Mouse (Mus musculus) midbrain, embryonic 13.5 days (tissue): ENCODE results near the gene Enpp3. TPM values are rescaled to one million over a fixed set of nuclear protein-coding genes. Genes with fewer than 3 reads are reported as not detected.
A peak's percentile ranks its signal among the peaks of the same experiment; 100 is the strongest.

Experiments used
- ATAC-seq: fragments of 200-750 bp; cut with Nextera tagmentation; 2 replicates; pipeline ENCODE4 v1.8.0; 2017; ENCODE audit warnings: mild to moderate bottlenecking, moderate TSS enrichment, moderate library complexity
- H3K27ac ChIP-seq: fragments of 300-500 bp; sonication (generic); 2 replicates; pipeline ENCODE4 v1.5.1; 2015; ENCODE audit warnings: inconsistent platforms, mild to moderate bottlenecking, moderate library complexity
- H3K27me3 ChIP-seq: fragments of 300-500 bp; sonication (generic); 2 replicates; pipeline ENCODE4 v1.6.1; 2015; ENCODE audit warnings: mild to moderate bottlenecking, inconsistent platforms
- H3K36me3 ChIP-seq: fragments of 300-500 bp; sonication (generic); 2 replicates; pipeline ENCODE4 v1.6.1; 2015; ENCODE audit warnings: mild to moderate bottlenecking, inconsistent platforms
- H3K4me1 ChIP-seq: fragments of 300-500 bp; sonication (generic); replicated peaks from 2 replicates; pipeline ENCODE4 v1.6.1; 2015; ENCODE audit warnings: inconsistent platforms
- H3K4me2 ChIP-seq: fragments of 300-500 bp; sonication (generic); replicated peaks from 2 replicates; pipeline ENCODE4 v1.6.1; 2015; ENCODE audit warnings: moderate library complexity, mild to moderate bottlenecking, inconsistent platforms
- H3K4me3 ChIP-seq: fragments of 300-500 bp; sonication (generic); replicated peaks from 2 replicates; pipeline ENCODE4 v1.5.1; 2015; ENCODE audit warnings: mild to moderate bottlenecking, inconsistent platforms
- H3K9ac ChIP-seq: fragments of 300-500 bp; sonication (generic); replicated peaks from 2 replicates; pipeline ENCODE4 v1.6.1; 2015; ENCODE audit warnings: mild to moderate bottlenecking, inconsistent platforms
- H3K9me3 ChIP-seq: fragments of 300-500 bp; sonication (generic); 2 replicates; pipeline ENCODE4 v1.6.1; 2016; ENCODE audit warnings: mild to moderate bottlenecking, inconsistent platforms
- WGBS: fragments of 180-500 bp; shearing (Covaris S2); methylation state at CpG from one replicate; pipeline ENCODE4 v1.1.7; 2015; 5-methylcytosine and 5-hydroxymethylcytosine counted together
- polyA plus RNA-seq: library from polyadenylated mRNA; unstranded; fragments of >200 nt; fragmentation: Nextera tagmentation; extraction: Ambion mirVana; gene quantifications from 2 replicates; pipeline ENCODE4 v1.2.1, GENCODE M21; 2015

The Enpp3 gene
- polyA plus RNA-seq: 3.4 and 4.0 TPM in 2 replicates

DNA sequence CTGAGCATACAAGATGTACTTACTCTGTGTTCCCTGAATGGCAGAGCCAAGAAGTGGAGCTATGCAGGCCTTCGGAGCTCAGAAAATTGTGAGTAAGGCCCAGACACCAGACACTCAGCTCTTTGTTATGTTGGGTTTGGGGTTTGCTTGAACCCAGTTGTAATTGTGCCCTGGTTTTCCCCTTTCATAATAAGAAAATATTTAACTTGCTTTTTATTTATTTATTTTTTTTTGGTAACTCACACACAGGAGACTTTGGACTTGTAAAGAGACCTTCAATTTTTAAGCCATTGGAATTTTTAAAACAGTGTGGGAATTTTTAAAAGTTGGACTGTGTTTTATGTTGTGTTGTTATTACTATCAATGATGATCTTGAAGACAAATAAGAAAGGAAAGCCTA is at the start of gene Enpp3:
Enpp3 (minus strand) TSS at position 148 of the 400 bp plus-strand sequence.
- H3K4me1 ChIP-seq: no peaks in the 10 kb centered on the region
- no peaks in the 10 kb centered on the region for H3K27me3 ChIP-seq
- H3K4me2 ChIP-seq: no peak within 1 kb of the TSS
- ATAC-seq: no peak
- WGBS: 100% methylated on average over 1 of the region's 1 CpGs
- no peak within 1 kb of the TSS for H3K9ac ChIP-seq
- H3K4me3 ChIP-seq: no peak within 1 kb of the TSS
- H3K27ac ChIP-seq: no peak within 1 kb of the TSS
- H3K9me3 ChIP-seq: no peaks in the 10 kb centered on the region
- no peaks in the 10 kb centered on the region for H3K36me3 ChIP-seq

DNA sequence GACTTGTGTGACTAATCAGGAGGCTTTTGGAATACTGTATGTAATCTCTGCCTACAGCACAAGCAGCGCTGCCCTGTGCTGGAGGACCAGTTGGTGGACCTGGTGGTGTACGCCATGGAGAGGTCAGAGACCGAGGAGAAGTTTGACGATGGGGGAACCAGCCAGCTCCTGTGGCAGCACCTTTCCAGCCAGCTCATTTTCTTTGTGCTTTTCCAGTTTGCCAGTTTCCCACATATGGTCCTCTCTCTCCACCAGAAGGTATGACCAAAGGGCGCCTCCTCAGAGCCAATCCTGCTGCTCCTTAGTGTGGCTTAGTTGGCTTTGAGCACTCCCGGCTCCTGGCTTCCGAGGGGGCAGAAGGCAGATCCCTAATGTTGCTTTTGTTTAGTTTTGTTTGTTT is 45.7 kb upstream of the Enpp3 start:
- Histone ChIP-seq H3K27ac (no peak overlapping the region), H3K4me2 (no peak overlapping the region), H3K36me3 (peaks cover 84% of the 10 kb centered on the region), H3K4me1 (no peaks in the 10 kb centered on the region), H3K9me3 (no peaks in the 10 kb centered on the region), H3K9ac (no peak overlapping the region), H3K4me3 (no peak overlapping the region), H3K27me3 (no peaks in the 10 kb centered on the region)
- no peak for ATAC-seq
- WGBS: 98% methylated on average over 7 of the region's 7 CpGs

DNA sequence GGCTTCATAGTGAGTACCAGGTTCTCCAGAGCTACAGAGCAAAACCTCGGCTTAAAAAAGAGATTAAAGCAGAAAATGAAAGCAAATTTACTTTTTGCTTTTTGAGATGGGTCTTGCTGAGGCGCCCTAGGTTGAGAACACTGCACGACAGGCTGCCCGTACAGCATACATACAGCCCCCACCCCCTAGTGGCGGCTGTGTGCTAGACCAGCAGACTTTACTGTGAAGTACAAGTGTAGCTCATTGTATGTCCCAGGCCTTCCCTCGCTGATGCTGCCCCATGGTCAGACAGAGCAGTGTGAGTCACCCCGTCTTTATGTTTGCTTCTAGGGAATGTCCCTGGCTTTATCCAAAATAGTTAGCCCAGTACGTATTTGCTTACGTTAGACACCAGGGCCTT is 43.4 kb upstream of the Enpp3 start:
- H3K9me3 ChIP-seq: no peaks in the 10 kb centered on the region
- H3K27ac ChIP-seq: no peak overlapping the region
- ATAC-seq: 0 out of 2 replicates have a peak, but pooled peaks have one; percentile 66
- H3K27me3 ChIP-seq: no peaks in the 10 kb centered on the region
- no peak overlapping the region for H3K4me3 ChIP-seq
- no peak overlapping the region for H3K4me2 ChIP-seq
- no peak overlapping the region for H3K9ac ChIP-seq
- no peaks in the 10 kb centered on the region for H3K4me1 ChIP-seq
- H3K36me3 ChIP-seq: peaks cover 86% of the 10 kb centered on the region
- 87% methylated on average over 9 of the region's 9 CpGs for WGBS

DNA sequence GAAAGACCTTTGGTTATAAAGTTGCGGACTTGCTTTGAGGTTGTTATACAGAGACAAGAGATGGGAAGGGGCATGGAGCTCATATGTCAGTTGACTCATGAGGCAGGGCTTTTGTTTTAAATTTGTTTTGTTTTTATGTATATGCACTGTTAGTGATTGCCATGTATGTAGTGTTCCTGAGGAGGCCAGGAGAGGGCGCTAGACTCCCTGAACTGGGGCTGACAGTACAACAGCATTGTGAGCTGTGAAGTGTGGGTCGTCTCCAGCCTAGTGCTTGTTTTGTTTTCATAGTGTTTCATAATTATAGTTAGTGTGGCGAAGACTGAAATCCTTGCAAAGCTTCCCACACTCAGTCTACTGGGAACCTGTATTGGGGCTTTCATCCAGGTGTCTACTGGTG is 31.0 kb upstream of the Enpp3 start:
- no peak for ATAC-seq
- Histone ChIP-seq H3K4me1 (peaks cover 3% of the 10 kb centered on the region), H3K36me3 (peaks cover 64% of the 10 kb centered on the region), H3K27ac (no peak overlapping the region), H3K4me3 (no peak overlapping the region), H3K9ac (no peak overlapping the region), H3K27me3 (no peaks in the 10 kb centered on the region), H3K9me3 (no peaks in the 10 kb centered on the region), H3K4me2 (no peak overlapping the region)
- 82% methylated on average over 4 of the region's 4 CpGs for WGBS

DNA sequence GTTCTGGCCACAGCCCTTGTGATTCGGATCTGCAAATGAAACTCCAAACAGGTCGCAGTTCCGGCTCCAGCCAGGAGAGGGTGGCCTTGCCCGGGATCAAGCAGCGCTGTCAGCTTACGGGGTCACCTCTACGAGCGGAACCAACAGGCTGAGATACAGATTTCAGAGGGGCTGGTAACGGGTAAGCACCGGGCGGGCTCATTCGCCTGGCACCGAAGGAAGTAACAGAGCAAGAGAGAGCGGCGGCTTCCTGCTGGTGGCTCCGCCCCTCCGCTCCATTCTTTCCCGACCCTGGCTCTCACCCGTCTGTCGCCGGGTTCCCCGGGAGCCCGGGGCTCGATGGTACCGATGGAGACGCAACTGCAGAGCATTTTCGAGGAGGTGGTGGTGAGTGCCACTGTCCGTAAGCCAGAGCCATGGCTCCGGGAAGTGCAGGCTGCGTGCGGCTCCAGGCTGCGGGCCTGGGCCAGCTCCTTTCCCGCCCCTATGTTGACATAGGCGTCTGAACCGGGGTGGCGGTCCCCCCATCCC is 27.2 kb upstream of the Enpp3 start, which contains the start of gene Med23:
Med23 (plus strand) TSS at position 227 of the 531 bp plus-strand sequence.
- peak; percentile 100 for ATAC-seq
- no peaks in the 10 kb centered on the region for H3K27me3 ChIP-seq
- peak within 1 kb of the TSS; percentile 92 for H3K9ac ChIP-seq
- peaks cover 3% of the 10 kb centered on the region for H3K4me1 ChIP-seq
- H3K4me2 ChIP-seq: peak within 1 kb of the TSS; percentile 71
- peak within 1 kb of the TSS; percentile 39 for H3K27ac ChIP-seq
- H3K4me3 ChIP-seq: peak within 1 kb of the TSS; percentile 90
- under 1% methylated on average over 36 of the region's 36 CpGs for WGBS
- H3K9me3 ChIP-seq: no peaks in the 10 kb centered on the region
- H3K36me3 ChIP-seq: peaks cover 30% of the 10 kb centered on the region

DNA sequence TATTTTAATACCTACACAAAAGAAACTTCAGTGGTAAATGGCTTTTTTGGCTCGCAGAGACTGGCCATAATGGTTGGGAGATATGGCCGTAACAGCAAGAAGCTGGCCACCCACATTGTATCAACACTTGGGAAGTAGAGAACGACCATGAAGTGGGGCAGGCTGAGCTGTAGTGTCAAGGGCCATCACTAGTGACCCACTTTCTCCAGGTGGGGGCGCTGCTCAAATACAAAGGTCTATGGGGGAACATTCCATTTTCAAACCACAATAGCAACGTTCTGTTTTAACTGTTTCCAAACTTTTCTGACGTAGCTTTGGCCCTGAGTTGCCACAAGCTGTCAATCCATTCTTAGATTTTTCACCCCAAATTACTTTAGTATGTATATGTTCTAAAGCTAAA is 21.8 kb upstream of the Enpp3 start:
- no peak overlapping the region for H3K4me3 ChIP-seq
- no peak for ATAC-seq
- H3K27me3 ChIP-seq: no peaks in the 10 kb centered on the region
- H3K27ac ChIP-seq: no peak overlapping the region
- no peaks in the 10 kb centered on the region for H3K9me3 ChIP-seq
- no peak overlapping the region for H3K9ac ChIP-seq
- 75% methylated on average over 6 of the region's 6 CpGs for WGBS
- H3K4me1 ChIP-seq: no peaks in the 10 kb centered on the region
- H3K36me3 ChIP-seq: no peaks in the 10 kb centered on the region
- no peak overlapping the region for H3K4me2 ChIP-seq

DNA sequence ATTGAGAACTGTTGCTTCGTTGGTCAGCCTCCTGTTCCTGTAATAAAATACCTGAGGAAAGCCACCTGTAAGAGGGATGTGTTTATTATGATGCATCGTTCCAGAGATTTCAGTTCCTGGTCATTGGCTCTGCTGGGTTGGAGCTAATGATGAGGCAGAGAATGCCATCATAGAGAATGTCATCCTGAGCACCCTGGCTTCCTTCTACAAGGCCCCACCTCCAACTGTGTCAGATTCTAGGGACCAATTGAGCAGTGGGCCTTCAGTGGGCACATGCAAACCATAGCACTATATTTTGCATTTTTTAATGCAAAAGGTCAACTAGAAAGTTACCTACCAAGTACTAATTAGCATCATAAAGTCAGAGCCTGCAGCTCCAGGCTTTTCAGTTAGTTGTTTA is 20.5 kb upstream of the Enpp3 start:
- H3K4me3 ChIP-seq: no peak overlapping the region
- no peak overlapping the region for H3K9ac ChIP-seq
- no peaks in the 10 kb centered on the region for H3K9me3 ChIP-seq
- no peak overlapping the region for H3K4me2 ChIP-seq
- no peaks in the 10 kb centered on the region for H3K27me3 ChIP-seq
- no peak for ATAC-seq
- H3K4me1 ChIP-seq: no peaks in the 10 kb centered on the region
- WGBS: 84% methylated on average over 2 of the region's 2 CpGs
- no peak overlapping the region for H3K27ac ChIP-seq
- no peaks in the 10 kb centered on the region for H3K36me3 ChIP-seq

DNA sequence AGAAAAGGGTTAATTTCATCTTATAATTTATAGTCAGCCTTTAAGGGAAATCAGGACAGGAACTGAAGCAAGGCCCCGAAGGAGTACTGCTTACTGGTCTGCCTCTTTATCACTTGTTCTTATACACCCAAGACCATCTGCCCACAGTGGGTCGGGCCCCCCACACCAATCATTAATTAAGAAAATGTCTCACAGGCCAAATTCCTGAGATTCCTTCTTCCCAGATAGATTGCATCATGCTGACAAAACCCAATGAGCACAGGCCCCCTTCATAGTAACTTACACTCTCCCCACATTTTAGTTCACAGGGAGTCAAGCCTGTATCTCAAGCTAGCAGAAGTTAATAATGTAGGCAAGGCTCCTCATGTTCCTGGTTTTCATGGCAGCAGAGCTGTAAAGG is 625 bp downstream of the Enpp3 start:
- Histone ChIP-seq H3K4me2 (no peak overlapping the region), H3K4me3 (no peak overlapping the region), H3K27ac (no peak overlapping the region), H3K36me3 (no peaks in the 10 kb centered on the region), H3K9me3 (no peaks in the 10 kb centered on the region), H3K27me3 (no peaks in the 10 kb centered on the region), H3K4me1 (no peaks in the 10 kb centered on the region), H3K9ac (no peak overlapping the region)
- 67% methylated on average over 2 of the region's 2 CpGs for WGBS
- no peak for ATAC-seq

DNA sequence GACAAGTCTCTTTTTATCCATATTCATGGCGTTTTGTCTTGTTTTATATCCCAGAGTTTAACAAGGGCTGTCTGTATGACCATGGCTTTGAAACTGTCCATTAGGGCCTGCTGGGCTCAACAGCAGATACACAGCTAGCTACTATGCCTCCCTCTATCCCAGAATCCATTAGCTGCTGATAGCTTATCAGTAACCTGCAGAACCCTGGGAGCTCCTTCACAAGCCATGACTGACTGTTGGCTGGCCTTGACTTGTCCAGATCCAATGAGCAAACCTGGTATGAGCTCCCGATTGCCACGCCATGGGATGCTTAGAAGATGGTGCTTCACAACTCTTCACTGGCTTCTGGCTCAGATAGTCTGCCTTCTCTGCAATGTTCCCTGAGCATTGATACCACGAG is 1.8 kb downstream of the Enpp3 start:
- Histone ChIP-seq H3K27ac (no peak overlapping the region), H3K4me2 (no peak overlapping the region), H3K4me1 (peaks cover 8% of the 10 kb centered on the region), H3K9me3 (no peaks in the 10 kb centered on the region), H3K36me3 (no peaks in the 10 kb centered on the region), H3K4me3 (no peak overlapping the region), H3K27me3 (no peaks in the 10 kb centered on the region), H3K9ac (no peak overlapping the region)
- ATAC-seq: no peak
- WGBS: 99% methylated on average over 4 of the region's 4 CpGs

DNA sequence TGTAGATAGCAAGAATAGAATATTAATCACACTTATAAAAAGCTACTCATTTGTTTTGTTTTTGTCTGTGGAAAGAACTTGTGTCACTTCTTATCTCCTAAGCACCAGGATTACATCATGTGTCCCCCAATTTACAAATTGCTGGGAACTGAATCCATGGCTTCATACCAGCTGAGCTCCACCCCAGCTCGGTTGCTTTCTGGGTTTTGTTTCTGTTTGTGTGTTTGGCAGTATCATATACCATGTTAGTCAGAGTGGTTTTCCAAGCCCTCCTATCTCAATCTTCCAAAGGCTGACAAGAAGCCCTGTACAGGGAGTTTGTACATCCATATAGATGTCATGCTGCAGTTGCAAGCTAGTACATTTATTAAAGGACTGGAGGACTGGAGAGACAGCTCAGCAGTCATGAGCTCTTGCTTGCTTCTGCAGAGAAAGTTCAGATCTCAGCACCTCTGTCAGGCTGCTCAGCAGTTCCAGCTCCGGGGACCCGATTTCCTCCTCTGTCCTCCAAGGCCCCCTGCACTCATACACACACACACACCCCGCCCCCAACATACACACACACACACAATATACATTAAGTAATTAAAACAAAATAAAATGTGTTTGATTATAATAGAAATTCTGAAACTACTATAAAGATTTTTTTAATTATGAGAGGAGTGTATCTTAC is 6.1 kb downstream of the Enpp3 start:
- Histone ChIP-seq H3K4me3 (peak overlapping the region; percentile 31), H3K27me3 (no peaks in the 10 kb centered on the region), H3K36me3 (no peaks in the 10 kb centered on the region), H3K9me3 (no peaks in the 10 kb centered on the region), H3K4me1 (peaks cover 23% of the 10 kb centered on the region), H3K27ac (no peak overlapping the region), H3K4me2 (peak overlapping the region; percentile 53; the same call in 1 of the 2 replicates), H3K9ac (0 out of 2 replicates have a peak overlapping the region, but pooled peaks have one; percentile 23)
- peak; percentile 9; the same call in 1 of the 2 replicates for ATAC-seq
- WGBS: 60% methylated on average over 4 of the region's 4 CpGs

DNA sequence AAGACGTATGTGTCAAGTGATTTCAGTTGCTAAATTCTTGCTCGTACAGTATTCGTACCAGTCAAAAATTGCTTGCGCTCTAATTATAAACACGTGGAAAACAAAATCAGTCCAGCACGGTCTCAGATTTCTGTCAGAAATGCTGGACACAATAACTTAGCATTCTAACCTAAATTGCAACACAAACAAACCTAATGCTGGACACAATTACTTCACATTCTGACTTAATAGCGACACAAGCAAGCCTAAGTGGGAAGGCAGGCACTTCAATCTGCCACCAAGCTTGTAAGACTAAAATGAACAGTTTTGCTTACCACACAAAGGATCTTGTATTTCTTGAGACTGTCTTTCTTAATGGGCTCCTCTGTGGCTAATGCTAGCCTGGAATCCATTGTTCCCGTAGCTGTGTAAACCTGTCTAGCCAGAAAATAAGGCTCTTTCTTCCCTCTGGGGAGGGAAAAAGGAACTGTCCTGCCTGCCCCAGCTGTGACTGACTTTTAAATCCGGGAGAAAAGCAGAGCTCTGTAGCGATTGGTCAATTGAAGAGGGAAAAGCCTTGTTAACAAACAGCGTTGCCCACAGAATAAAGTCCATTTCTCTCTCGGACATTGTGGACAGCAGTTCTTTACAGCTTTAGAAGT is 6.8 kb downstream of the Enpp3 start:
- Histone ChIP-seq H3K4me2 (peak overlapping the region; percentile 53), H3K4me1 (peaks cover 23% of the 10 kb centered on the region), H3K27me3 (no peaks in the 10 kb centered on the region), H3K9me3 (no peaks in the 10 kb centered on the region), H3K4me3 (peak overlapping the region; percentile 31), H3K36me3 (no peaks in the 10 kb centered on the region), H3K9ac (peak overlapping the region; percentile 57), H3K27ac (no peak overlapping the region)
- WGBS: 13% methylated on average over 12 of the region's 12 CpGs
- ATAC-seq: peak; percentile 82

DNA sequence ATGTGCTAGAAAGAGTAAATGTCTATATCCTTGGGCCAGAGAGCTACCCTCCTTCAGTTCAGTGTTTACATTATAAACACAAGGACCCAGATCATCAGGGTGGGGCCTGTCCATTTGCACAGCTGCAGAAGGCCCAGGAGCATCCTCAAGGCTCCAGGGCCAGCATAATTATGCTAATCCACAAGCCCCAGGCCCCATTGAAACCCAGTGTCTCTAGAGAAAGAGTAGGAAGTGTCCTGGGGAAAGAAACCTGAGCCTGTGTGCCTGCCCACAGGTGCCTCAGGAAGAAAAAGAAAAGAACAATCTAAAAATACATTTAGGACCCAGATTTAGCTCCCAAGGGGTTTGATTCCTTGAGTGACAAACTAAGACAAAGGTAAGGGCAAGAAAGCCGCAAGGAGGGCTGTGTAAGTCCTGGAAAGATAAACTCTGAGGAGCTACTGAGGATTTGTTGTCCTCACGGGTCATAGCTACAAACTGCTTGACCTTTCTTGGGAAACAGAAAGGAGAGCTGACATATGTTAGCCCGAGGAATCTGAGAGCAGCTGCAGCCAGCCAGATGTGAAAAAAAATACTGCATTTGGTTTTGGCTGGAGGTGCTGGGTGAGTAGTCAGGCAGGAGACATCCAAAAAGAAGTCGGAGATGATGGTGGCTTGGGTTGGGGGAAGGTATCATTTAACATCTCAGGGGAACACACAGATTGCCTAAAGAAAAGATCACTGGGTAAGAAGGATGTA is 7.8 kb downstream of the Enpp3 start:
- H3K27ac ChIP-seq: no peak overlapping the region
- 10% methylated on average over 4 of the region's 4 CpGs for WGBS
- H3K27me3 ChIP-seq: no peaks in the 10 kb centered on the region
- no peaks in the 10 kb centered on the region for H3K36me3 ChIP-seq
- peak overlapping the region; percentile 53 for H3K4me2 ChIP-seq
- peaks cover 23% of the 10 kb centered on the region for H3K4me1 ChIP-seq
- no peaks in the 10 kb centered on the region for H3K9me3 ChIP-seq
- no peak overlapping the region; the same call in 1 of the 2 replicates for H3K9ac ChIP-seq
- H3K4me3 ChIP-seq: 0 out of 2 replicates have a peak overlapping the region, but pooled peaks have one; percentile 31
- peak; percentile 44; the same call in 1 of the 2 replicates for ATAC-seq
